Mouse (Mus musculus) mouse embryonic stem cell (cell line): ENCODE results near the gene Cldn19.

Experiments
- in situ Hi-C, 2 experiments: fragments of 300-500 bp; cut with MboI; formaldehyde crosslinking; loops; 1 replicate in 1 of 2; 3 replicates in 1 of 2; pipeline ENCODE4 v1.14.3; 2019 to 2020; ENCODE audit warnings: low sequenced_read_pairs in 2 of 2, low pct_unique_long_range_greater_than_20kb in 1 of 2, mixed read lengths in 1 of 2; ENCODE audit not compliant: unreplicated experiment in 1 of 2

Gene Cldn19

DNA sequence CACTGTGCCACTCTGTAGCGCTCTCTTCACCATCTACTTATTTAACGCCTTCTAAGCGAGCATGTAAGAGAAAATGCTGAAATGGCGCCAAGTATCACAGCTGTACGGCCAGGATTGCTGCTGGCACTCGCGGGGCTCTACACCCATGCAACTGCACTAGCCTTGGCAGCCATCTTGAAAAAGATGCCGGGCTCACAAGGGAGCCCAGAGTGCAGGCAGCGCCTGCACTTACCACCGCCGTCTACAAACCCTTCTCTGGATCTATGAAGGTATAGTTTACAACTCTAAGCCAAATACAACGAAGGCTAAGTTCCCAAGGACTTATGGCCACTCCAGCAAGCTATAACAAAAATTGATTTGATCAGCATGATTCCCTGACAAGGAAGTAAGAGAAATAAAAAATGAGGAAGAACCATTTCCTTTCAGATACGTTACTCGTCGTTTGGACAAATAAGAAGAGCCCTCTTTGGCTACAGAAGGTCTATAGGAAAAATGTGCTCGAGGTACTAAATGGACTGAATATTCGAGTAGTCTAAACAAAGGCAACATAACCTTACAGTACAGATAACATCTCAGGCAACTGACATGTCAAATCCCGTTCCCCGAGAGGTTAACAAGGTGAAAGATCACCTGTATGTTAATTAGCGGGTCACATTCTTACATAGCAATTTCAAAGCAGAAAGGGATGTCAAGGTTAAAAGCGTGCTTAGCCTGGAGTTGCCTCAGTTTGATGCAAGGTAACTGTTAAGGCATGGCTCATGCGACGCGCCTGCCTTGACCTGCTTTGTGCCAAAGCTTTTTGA, 37.8 kb downstream of the Cldn19 start:
- in situ Hi-C loops: no loop called here

DNA sequence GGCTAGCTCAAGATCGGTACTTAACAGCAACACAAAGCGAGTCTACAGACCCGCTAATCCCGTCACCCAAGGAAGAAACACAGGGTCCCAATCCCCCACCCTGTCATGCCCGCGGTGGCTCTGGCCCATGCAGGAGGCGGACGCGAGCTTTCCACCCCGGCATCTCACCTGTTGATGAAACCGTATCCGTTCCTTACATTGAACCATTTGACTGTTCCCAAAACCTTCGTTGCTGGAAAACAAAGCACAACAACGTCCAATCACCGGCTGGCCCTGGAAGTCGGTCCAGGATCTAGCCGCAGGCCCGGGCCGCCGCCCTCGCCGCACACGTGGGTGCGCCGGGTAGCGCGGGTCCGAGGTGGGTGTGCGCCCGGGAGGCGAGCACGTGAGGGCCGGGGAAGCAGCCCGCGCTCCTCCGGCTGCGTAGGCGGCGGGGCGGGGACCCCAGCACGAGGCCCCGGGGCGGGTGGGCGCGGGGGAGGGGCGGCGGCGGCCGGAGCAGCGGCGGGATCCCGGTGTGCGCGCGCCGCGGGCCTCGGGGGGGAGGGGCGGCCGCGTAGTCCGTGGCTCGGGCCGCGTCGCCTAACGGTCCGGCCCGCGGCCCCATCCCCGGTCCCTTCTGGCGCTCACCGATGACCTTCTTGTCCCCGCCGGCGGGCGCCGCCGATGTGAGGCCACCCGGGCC, 38.5 kb downstream of the Cldn19 start:
- in situ Hi-C loops: no loop called here

DNA sequence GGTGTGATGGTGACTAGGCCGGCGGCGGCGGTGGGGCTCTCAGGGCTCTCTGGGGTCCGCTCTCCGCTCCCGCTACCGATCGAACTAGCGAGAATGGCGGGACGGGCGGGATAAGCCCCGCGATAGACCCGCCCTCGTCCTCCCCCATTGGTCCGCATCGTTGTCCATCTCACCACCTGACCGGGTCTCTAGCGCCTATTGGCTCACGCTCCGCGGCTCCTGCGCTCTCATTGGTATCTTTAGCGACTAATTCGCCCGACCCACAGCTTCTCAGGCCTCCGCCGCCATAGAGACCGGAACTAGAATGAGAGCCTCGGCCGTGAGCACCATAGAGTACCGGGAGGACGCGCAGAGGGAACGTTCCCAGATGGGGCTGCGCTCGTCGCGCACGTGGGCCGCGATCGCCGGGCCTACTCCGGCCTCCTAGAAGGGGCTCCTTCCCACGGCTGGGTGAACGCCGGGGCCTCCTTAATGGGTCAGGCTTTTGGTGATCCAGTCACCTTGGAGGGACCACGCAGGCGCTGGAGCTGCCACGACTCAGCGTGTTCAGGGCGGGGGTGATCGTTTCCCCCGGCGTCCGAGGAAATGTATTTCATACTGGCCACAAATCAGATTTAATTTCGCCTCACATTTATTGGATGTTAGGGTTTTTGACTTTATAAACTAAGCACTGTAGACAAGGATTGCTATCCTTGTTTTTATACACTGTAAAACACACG, 39.4 kb downstream of the Cldn19 start, which contains the start of gene Ybx1:
TSS of gene Ybx1 (minus strand) at position 190 of the 719 bp plus-strand sequence.
- in situ Hi-C loops: no loop called here

DNA sequence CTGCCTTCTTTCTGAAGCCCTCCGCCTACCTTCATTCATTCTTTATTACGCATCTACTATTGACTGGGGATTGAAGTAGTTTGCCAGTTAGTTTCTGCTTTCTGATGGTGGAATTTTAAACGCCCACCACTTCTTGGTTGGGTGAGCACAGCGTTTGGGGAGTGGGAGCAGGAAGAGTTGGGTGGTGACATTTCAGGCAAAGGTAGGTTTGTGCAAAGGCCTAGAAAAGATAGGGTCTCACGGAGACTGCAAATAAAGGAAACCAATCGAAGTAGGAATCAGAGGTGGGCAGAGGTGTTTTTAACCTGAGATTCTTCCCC, 39.9 kb downstream of the Cldn19 start:
- in situ Hi-C loops: no loop called here

DNA sequence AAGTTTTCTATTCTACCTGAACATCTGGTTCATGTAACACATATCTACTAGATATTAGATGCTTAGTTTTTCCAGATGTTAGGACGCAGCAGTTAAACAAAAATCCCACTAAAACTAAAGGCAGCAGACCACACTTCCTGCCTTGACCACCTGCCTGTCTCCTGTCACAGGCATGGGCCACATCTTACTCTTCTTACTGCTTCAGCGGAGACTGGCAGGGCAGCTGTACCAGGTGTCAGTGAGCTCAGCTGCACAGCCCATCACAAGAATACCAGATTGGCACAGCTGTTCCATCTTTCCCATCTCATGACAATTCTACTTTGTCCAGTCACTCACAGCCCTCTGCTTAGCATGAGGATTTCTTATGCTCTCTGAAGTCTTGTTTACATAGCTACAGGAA, 42.1 kb downstream of the Cldn19 start:
- in situ Hi-C loops: no loop called here

DNA sequence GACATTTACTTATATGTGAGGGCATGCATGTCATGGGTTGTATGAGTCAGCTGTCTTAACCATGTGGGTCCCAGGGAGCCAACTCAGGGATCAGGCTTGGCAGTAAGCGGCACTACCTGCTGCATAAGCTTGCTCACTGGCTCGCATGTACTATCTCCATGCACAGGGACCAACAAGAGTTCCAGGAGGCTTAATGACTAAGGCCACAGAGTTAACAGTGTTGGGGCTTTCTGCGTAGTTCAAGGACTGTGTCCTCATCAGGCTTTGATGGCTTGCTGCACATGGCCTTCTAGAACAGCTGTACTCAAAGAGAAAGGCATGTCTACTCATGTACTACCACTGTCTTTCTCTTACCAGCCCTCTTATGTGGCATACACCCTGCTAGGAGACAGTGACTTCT, 45.5 kb downstream of the Cldn19 start:
- in situ Hi-C loops: no loop called here

GRCm38 (mm10) chr4:119301777-119302176, 46.6 kb downstream of the Cldn19 start:
- in situ Hi-C loops: no loop called here

- in situ Hi-C loops: no loop called here
Observed at GRCm38 (mm10) chr4:119303291-119303690, 48.1 kb downstream of the Cldn19 start.

GRCm38 (mm10) chr4:119305418-119305817, 50.2 kb downstream of the Cldn19 start:
- in situ Hi-C loops: no loop called here
